Mouse (Mus musculus) embryonic facial prominence, embryonic 11.5 days (tissue): ENCODE data around the gene Dapk1. TPM values are rescaled to one million over a fixed set of nuclear protein-coding genes. Genes with fewer than 3 reads are reported as not detected.
A peak's percentile ranks its signal among the peaks of the same experiment; 100 is the strongest.

ENCODE experiments used
- ATAC-seq: fragments of 200-750 bp; cut with Nextera tagmentation; replicated peaks from 2 replicates; pipeline ENCODE4 v1.8.0; 2017; ENCODE audit warnings: low read depth; ENCODE audit not compliant: insufficient number of reproducible peaks, low FRiP score, low TSS enrichment
- DNase-seq: peaks from one replicate; pipeline ENCODE4 v3.0.0-alpha.2; 2015; ENCODE audit warnings: low spot score
- H3K27ac ChIP-seq: fragments of 300-500 bp; sonication (generic); replicated peaks from 2 replicates; pipeline ENCODE4 v1.5.1; 2014; ENCODE audit warnings: mild to moderate bottlenecking, low read depth, low read length, control low read depth
- H3K27me3 ChIP-seq: fragments of 300-500 bp; sonication (generic); 2 replicates; pipeline ENCODE4 v1.6.1; 2014; ENCODE audit warnings: mild to moderate bottlenecking, low read length, moderate library complexity, mixed read lengths; ENCODE audit not compliant: control insufficient read depth, insufficient read depth
- H3K36me3 ChIP-seq: fragments of 300-500 bp; sonication (generic); replicated peaks from 2 replicates; pipeline ENCODE4 v1.6.1; 2014; ENCODE audit warnings: low read depth, mild to moderate bottlenecking, low read length, moderate library complexity, mixed read lengths; ENCODE audit not compliant: control insufficient read depth, insufficient read depth
- H3K4me1 ChIP-seq: fragments of 300-500 bp; sonication (generic); 2 replicates; pipeline ENCODE4 v1.6.1; 2014; ENCODE audit warnings: low read length, mixed read lengths; ENCODE audit not compliant: control insufficient read depth, insufficient read depth
- H3K4me2 ChIP-seq: fragments of 300-500 bp; sonication (generic); 2 replicates; pipeline ENCODE4 v1.6.1; 2014; ENCODE audit warnings: low read depth, mild to moderate bottlenecking, control low read depth, low read length, moderate library complexity
- H3K4me3 ChIP-seq: fragments of 300-500 bp; sonication (generic); 2 replicates; pipeline ENCODE4 v1.5.1; 2014; ENCODE audit warnings: low read depth, low read length, control low read depth
- H3K9ac ChIP-seq: fragments of 300-500 bp; sonication (generic); replicated peaks from 2 replicates; pipeline ENCODE4 v1.6.1; 2014; ENCODE audit warnings: mild to moderate bottlenecking, control low read depth, low read length
- H3K9me3 ChIP-seq: fragments of 300-500 bp; sonication (generic); replicated peaks from 2 replicates; pipeline ENCODE4 v1.6.1; 2016; ENCODE audit warnings: mild to moderate bottlenecking, low read length, inconsistent platforms, mixed read lengths; ENCODE audit not compliant: control insufficient read depth
- WGBS: fragments of 180-500 bp; shearing (Covaris S2); extraction: QIAGEN DNeasy Blood & Tissue Kit; methylation state at CpG from one replicate; pipeline ENCODE4 v1.1.7; 2014; 5-methylcytosine and 5-hydroxymethylcytosine counted together
- polyA plus RNA-seq: library from polyadenylated mRNA; unstranded; fragments of >200 nt; fragmentation: Nextera tagmentation; extraction: Ambion mirVana; gene quantifications from 2 replicates; pipeline ENCODE4 v1.2.1, GENCODE M21; 2014

Dapk1 gene
- polyA plus RNA-seq, 1 experiment from 2014 or later: 15.1 TPM

DNA sequence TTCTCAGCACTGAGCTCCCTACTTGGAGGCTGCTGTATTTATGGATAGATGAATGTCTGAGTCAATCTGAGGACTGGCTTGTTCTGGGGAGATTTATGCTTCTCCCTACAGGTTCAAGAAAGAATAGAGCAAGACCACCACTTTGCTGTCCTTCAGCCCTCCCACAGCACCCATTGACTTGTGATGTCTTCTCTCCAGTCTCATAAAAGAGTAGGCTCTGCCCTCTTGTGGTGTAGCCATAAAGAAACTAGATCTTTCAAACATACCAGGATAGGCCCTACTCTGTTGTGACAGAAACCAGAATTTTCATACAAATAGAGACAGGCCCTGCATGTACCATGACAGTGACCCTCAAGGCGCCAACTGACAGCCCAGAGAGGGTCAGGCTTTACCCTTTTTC lies 145.5 kb downstream of the Dapk1 start:
- Histone ChIP-seq H3K4me2 (no peak overlapping the region), H3K4me3 (no peak overlapping the region), H3K9ac (no peak overlapping the region), H3K36me3 (peaks cover 6% of the 10 kb centered on the region; the same call in 1 of the 2 replicates), H3K27ac (no peak overlapping the region), H3K9me3 (no peaks in the 10 kb centered on the region), H3K27me3 (no peaks in the 10 kb centered on the region), H3K4me1 (no peaks in the 10 kb centered on the region)
- ATAC-seq (no peak), DNase-seq (no peak)
- WGBS: 87% methylated on average over 1 of the region's 1 CpGs

GRCm38 (mm10) chr13:60748556-60748955 lies 146.8 kb downstream of the Dapk1 start:
- peak; percentile 35 for DNase-seq
- Histone ChIP-seq H3K27me3 (no peaks in the 10 kb centered on the region), H3K9me3 (no peaks in the 10 kb centered on the region; the same call in 1 of the 2 replicates), H3K4me1 (no peaks in the 10 kb centered on the region), H3K27ac (no peak overlapping the region), H3K4me2 (no peak overlapping the region), H3K9ac (no peak overlapping the region), H3K36me3 (peaks cover 16% of the 10 kb centered on the region), H3K4me3 (no peak overlapping the region)
- no peak for ATAC-seq
- WGBS: 95% methylated on average over 2 of the region's 2 CpGs

GRCm38 (mm10) chr13:60750930-60751329 lies 149.2 kb downstream of the Dapk1 start:
- Histone ChIP-seq H3K4me1 (no peaks in the 10 kb centered on the region), H3K9me3 (no peaks in the 10 kb centered on the region; the same call in 1 of the 2 replicates), H3K27me3 (no peaks in the 10 kb centered on the region), H3K9ac (no peak overlapping the region), H3K4me3 (no peak overlapping the region), H3K36me3 (peaks cover 16% of the 10 kb centered on the region), H3K4me2 (no peak overlapping the region), H3K27ac (no peak overlapping the region)
- no peak for DNase-seq
- WGBS: 91% methylated on average over 7 of the region's 7 CpGs
- no peak for ATAC-seq

GRCm38 (mm10) chr13:60753216-60753615 lies 151.5 kb downstream of the Dapk1 start:
- H3K4me1 ChIP-seq: no peaks in the 10 kb centered on the region
- H3K4me3 ChIP-seq: no peak overlapping the region
- peaks cover 16% of the 10 kb centered on the region for H3K36me3 ChIP-seq
- no peak overlapping the region for H3K4me2 ChIP-seq
- 96% methylated on average over 6 of the region's 6 CpGs for WGBS
- DNase-seq (no peak), ATAC-seq (no peak)
- no peaks in the 10 kb centered on the region for H3K27me3 ChIP-seq
- no peak overlapping the region for H3K27ac ChIP-seq
- H3K9me3 ChIP-seq: no peaks in the 10 kb centered on the region; the same call in 1 of the 2 replicates
- no peak overlapping the region for H3K9ac ChIP-seq

DNA sequence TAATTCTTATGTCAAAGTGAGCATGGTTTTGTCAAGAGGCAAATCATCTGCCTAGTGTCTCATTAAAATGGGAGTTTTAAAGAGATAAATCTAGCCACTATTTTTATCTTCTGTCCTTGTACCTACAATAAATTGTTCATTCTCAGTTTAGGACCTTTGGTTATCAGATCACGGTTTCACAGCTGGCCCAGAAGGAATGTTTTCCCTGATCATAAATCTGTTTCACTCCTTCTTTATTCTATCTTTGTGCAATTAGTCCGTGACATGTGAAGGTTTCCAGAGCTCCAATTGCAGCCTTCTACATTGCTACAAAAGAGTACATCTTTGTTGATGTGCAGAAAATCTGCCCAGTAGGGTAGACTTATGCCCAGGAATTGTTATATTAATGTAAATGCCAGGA lies 153.5 kb downstream of the Dapk1 start:
- peaks cover 16% of the 10 kb centered on the region for H3K36me3 ChIP-seq
- no peaks in the 10 kb centered on the region for H3K27me3 ChIP-seq
- no peaks in the 10 kb centered on the region for H3K4me1 ChIP-seq
- H3K27ac ChIP-seq: no peak overlapping the region
- DNase-seq (no peak), ATAC-seq (no peak)
- H3K4me3 ChIP-seq: no peak overlapping the region
- no peak overlapping the region for H3K9ac ChIP-seq
- H3K9me3 ChIP-seq: no peaks in the 10 kb centered on the region; the same call in 1 of the 2 replicates
- WGBS: 86% methylated on average over 2 of the region's 2 CpGs
- no peak overlapping the region for H3K4me2 ChIP-seq

DNA sequence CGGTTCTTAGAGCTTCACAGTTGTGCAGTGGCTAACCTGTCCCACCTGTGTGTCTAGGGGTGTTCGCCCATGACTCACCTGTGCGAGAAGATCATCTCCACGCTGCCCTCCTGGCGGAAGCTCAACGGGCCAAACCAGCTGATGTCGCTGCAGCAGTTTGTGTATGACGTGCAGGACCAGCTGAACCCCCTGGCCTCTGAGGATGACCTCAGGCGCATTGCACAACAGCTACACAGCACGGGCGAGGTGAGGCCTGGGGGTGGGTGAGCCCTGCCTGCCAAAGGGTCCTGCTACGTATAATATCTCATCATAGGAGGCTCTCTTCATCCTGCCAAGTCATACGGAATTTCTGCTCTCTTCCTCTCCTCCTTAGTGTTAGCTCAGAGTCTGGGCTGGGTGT lies 155.5 kb downstream of the Dapk1 start:
- H3K36me3 ChIP-seq: peaks cover 15% of the 10 kb centered on the region
- no peak overlapping the region for H3K4me2 ChIP-seq
- no peak overlapping the region for H3K9ac ChIP-seq
- DNase-seq (no peak), ATAC-seq (no peak)
- 89% methylated on average over 13 of the region's 13 CpGs for WGBS
- no peak overlapping the region for H3K27ac ChIP-seq
- H3K4me1 ChIP-seq: no peaks in the 10 kb centered on the region
- H3K27me3 ChIP-seq: no peaks in the 10 kb centered on the region
- H3K9me3 ChIP-seq: no peaks in the 10 kb centered on the region; the same call in 1 of the 2 replicates
- no peak overlapping the region for H3K4me3 ChIP-seq

- 46% methylated on average over 6 of the region's 6 CpGs for WGBS
Observed at GRCm38 (mm10) chr13:60759136-60759535, 157.4 kb downstream of the Dapk1 start.

GRCm38 (mm10) chr13:60760392-60760791 lies 158.6 kb downstream of the Dapk1 start:
- H3K4me2 ChIP-seq: no peak overlapping the region
- DNase-seq (no peak), ATAC-seq (no peak)
- no peaks in the 10 kb centered on the region for H3K27me3 ChIP-seq
- no peak overlapping the region for H3K9ac ChIP-seq
- H3K27ac ChIP-seq: no peak overlapping the region
- H3K36me3 ChIP-seq: peaks cover 6% of the 10 kb centered on the region
- WGBS: 95% methylated on average over 12 of the region's 12 CpGs
- H3K9me3 ChIP-seq: no peaks in the 10 kb centered on the region
- H3K4me1 ChIP-seq: no peaks in the 10 kb centered on the region
- H3K4me3 ChIP-seq: no peak overlapping the region

More at GRCm38 (mm10) chr13:60759136-60759535, 157.4 kb downstream of the Dapk1 start:
- H3K27me3 ChIP-seq: no peaks in the 10 kb centered on the region
- ATAC-seq: no peak
- no peaks in the 10 kb centered on the region for H3K4me1 ChIP-seq
- H3K4me2 ChIP-seq: no peak overlapping the region
- H3K4me3 ChIP-seq: no peak overlapping the region
- H3K9ac ChIP-seq: no peak overlapping the region
- H3K9me3 ChIP-seq: no peaks in the 10 kb centered on the region
- H3K36me3 ChIP-seq: peaks cover 6% of the 10 kb centered on the region
- peak; percentile 69 for DNase-seq
- no peak overlapping the region for H3K27ac ChIP-seq
